Mouse (Mus musculus): ENCODE measurements around the gene Acox1.
A peak's percentile ranks its signal among the peaks of the same experiment; 100 is the strongest.

The Acox1 gene

GRCm38 (mm10) chr11:116129993-116130487 lies 68.8 kb downstream of the Acox1 start:
- no peak for DNase-seq (ENCODE audit: low read depth, low spot score)

GRCm38 (mm10) chr11:116129091-116129790 lies 69.6 kb downstream of the Acox1 start:
- no peak for DNase-seq (ENCODE audit: low read depth, low spot score)

- DNase-seq (ENCODE audit: low read depth, low spot score): no peak
These were observed 70.9 kb downstream of the Acox1 start for GRCm38 (mm10) chr11:116127986-116128385.

- DNase-seq (ENCODE audit: low read depth, low spot score): peak; percentile 74
These were observed 71.5 kb downstream of the Acox1 start, which contains the start of gene Trim47 for GRCm38 (mm10) chr11:116127156-116127980. Gene Trim47, minus strand, starts transcription at chr11:116127210.

GRCm38 (mm10) chr11:116126261-116126660 lies 72.6 kb downstream of the Acox1 start:
- DNase-seq (ENCODE audit: low read depth, low spot score): no peak

All from forelimb bud, embryonic 11.5 days (tissue).